ENCODE assay signal across 9 mouse cellular contexts in genomic region chr2:32364121-32364520, GRCm38 (mm10). TPM values are rescaled to one million over a fixed set of nuclear protein-coding genes. Genes with fewer than 3 reads are reported as not detected.
A peak's percentile ranks its signal among the peaks of the same experiment; 100 is the strongest.
DNase-seq lines count a peak whose midpoint lies in the region; ATAC-seq lines count a peak whose summit lies in the region.
"Had no signal": no experiment of that assay in that cellular context is flagged by ENCODE, and none has a peak within 500 bp of the region (broad histone marks: within the 10 kb centered on the region; RNA-seq: fewer than 3 reads in every experiment).

No protein-coding gene starts in this region.

- H3K9ac ChIP-seq in lung, embryonic 15.5 days: peak overlapping the region; percentile 69; the same call in 1 of the 2 replicates
- no peak overlapping the region; the same call in 1 of the 2 replicates for H3K9ac ChIP-seq in forebrain, embryonic 16.5 days (replicated peaks; ENCODE audit: low read depth, low read length)
- no peak overlapping the region for H3K9ac ChIP-seq in limb, embryonic 15.5 days
- no peak overlapping the region for H3K9ac ChIP-seq in stomach, embryonic 14.5 days (replicated peaks; ENCODE audit: low read depth, low read length)

- peak overlapping the region; percentile 89; the same call in 1 of the 2 replicates for H3K27ac ChIP-seq in lung, embryonic 15.5 days
- no peak overlapping the region for H3K27ac ChIP-seq in forebrain, embryonic 16.5 days (ENCODE audit: low read length)
- H3K27ac ChIP-seq in limb, embryonic 15.5 days: no peak overlapping the region
- no peak overlapping the region for H3K27ac ChIP-seq in stomach, embryonic 14.5 days (ENCODE audit: low read length)

- no peak for ATAC-seq in lung, embryonic 15.5 days (ENCODE audit: borderline replicate concordance, extremely low read depth, low FRiP score, low TSS enrichment)
- no peak for ATAC-seq in forebrain, embryonic 16.5 days
- ATAC-seq in limb, embryonic 15.5 days (ENCODE audit: insufficient number of reproducible peaks, low FRiP score, low TSS enrichment, low read depth): no peak
- ATAC-seq in stomach, embryonic 14.5 days (ENCODE audit: insufficient number of reproducible peaks, insufficient read depth, low FRiP score, low read depth): no peak

- peaks cover 24% of the 10 kb centered on the region for H3K4me1 ChIP-seq in lung, embryonic 15.5 days
- H3K4me1 ChIP-seq in forebrain, embryonic 16.5 days (replicated peaks; ENCODE audit: control insufficient read depth, insufficient read depth, low read length): peaks cover 23% of the 10 kb centered on the region
- H3K4me1 ChIP-seq in limb, embryonic 15.5 days: peaks cover 27% of the 10 kb centered on the region
- H3K4me1 ChIP-seq in stomach, embryonic 14.5 days (ENCODE audit: control insufficient read depth, insufficient read depth, low read length): peaks cover 13% of the 10 kb centered on the region

- peak overlapping the region; percentile 62 for H3K4me3 ChIP-seq in lung, embryonic 15.5 days
- peak overlapping the region; percentile 96 for H3K4me3 ChIP-seq in forebrain, embryonic 16.5 days (replicated peaks; ENCODE audit: low read length)
- peak overlapping the region; percentile 81 for H3K4me3 ChIP-seq in limb, embryonic 15.5 days
- peak overlapping the region; percentile 53 for H3K4me3 ChIP-seq in stomach, embryonic 14.5 days (ENCODE audit: low read depth, low read length)

- H3K4me2 ChIP-seq in lung, embryonic 15.5 days: peak overlapping the region; percentile 92
- H3K4me2 ChIP-seq in forebrain, embryonic 16.5 days (ENCODE audit: low read length): peak overlapping the region; percentile 86
- peak overlapping the region; percentile 82 for H3K4me2 ChIP-seq in limb, embryonic 15.5 days
- H3K4me2 ChIP-seq in stomach, embryonic 14.5 days (replicated peaks; ENCODE audit: low read depth, low read length): peak overlapping the region; percentile 68

- WGBS in lung, embryonic 15.5 days: 80% methylated on average over 8 of the region's 8 CpGs
- WGBS in forebrain, embryonic 16.5 days: 83% methylated on average over 8 of the region's 8 CpGs
- WGBS in limb, embryonic 15.5 days: 82% methylated on average over 8 of the region's 8 CpGs
- WGBS in stomach, embryonic 14.5 days: 85% methylated on average over 8 of the region's 8 CpGs

- peaks cover 29% of the 10 kb centered on the region for H3K36me3 ChIP-seq in lung, embryonic 15.5 days
- peaks cover 14% of the 10 kb centered on the region for H3K36me3 ChIP-seq in forebrain, embryonic 16.5 days (ENCODE audit: control insufficient read depth, insufficient read depth)
- peaks cover 39% of the 10 kb centered on the region for H3K36me3 ChIP-seq in limb, embryonic 15.5 days
- peaks cover 22% of the 10 kb centered on the region for H3K36me3 ChIP-seq in stomach, embryonic 14.5 days (ENCODE audit: control insufficient read depth, insufficient read depth, low read length)

- no peak for DNase-seq in lung, postnatal 4 days
- DNase-seq in thymus, postnatal 10 days (ENCODE audit: low spot score in 2 of 2): no peak
- DNase-seq in adrenal gland, postnatal 4 days (ENCODE audit: low spot score in 2 of 2): no peak
- DNase-seq in adrenal gland, postnatal 14 days: no peak
- DNase-seq: kidney, postnatal 4 days had no signal

- H3K27me3 ChIP-seq in lung, embryonic 15.5 days: peaks cover 8% of the 10 kb centered on the region
- peaks cover 10% of the 10 kb centered on the region for H3K27me3 ChIP-seq in forebrain, embryonic 16.5 days (replicated peaks; ENCODE audit: control insufficient read depth, insufficient read depth, low read length)
- 0 out of 2 replicates have a peak, but pooled peaks cover 6% of the 10 kb centered on the region for H3K27me3 ChIP-seq in limb, embryonic 15.5 days
- no peaks in the 10 kb centered on the region for H3K27me3 ChIP-seq in stomach, embryonic 14.5 days (ENCODE audit: control insufficient read depth, insufficient read depth, low read length)

- H3K9me3 ChIP-seq in lung, embryonic 15.5 days: no peaks in the 10 kb centered on the region
- no peaks in the 10 kb centered on the region for H3K9me3 ChIP-seq in forebrain, embryonic 16.5 days (ENCODE audit: control insufficient read depth, low read length)
- H3K9me3 ChIP-seq in limb, embryonic 15.5 days: no peaks in the 10 kb centered on the region
- H3K9me3 ChIP-seq in stomach, embryonic 14.5 days (ENCODE audit: control insufficient read depth, low read depth, low read length): no peaks in the 10 kb centered on the region

RNA-seq across cellular contexts. Expression of gene Dnm1, which starts 11.0 kb away (rescaled TPM):
- 7.0 and 7.6 TPM in 2 replicates for polyA plus RNA-seq in lung, embryonic 15.5 days (2015; fragmentation: Nextera tagmentation; extraction: Ambion mirVana)
- 26.9 and 38.4 TPM in 2 replicates for polyA plus RNA-seq in forebrain, embryonic 16.5 days (2015; fragmentation: Nextera tagmentation; extraction: Ambion mirVana)
- 20.5 and 26.6 TPM in 2 replicates for polyA plus RNA-seq in limb, embryonic 15.5 days (2015; fragmentation: Nextera tagmentation; extraction: Ambion mirVana)
- polyA plus RNA-seq in stomach, embryonic 14.5 days (2014; fragmentation: Nextera tagmentation; extraction: Ambion mirVana): 20.5 and 22.6 TPM in 2 replicates
- total RNA-seq in adrenal gland, postnatal 4 days (2021): 10 to 100 TPM; 41.3 to 43.4 TPM
- 18.9 and 26.7 TPM in 2 replicates for total RNA-seq in adrenal gland, postnatal 14 days (2021)

RNA-seq across cellular contexts. Expression of gene Ciz1, which starts 12.0 kb away (rescaled TPM):
- polyA plus RNA-seq in lung, embryonic 15.5 days (2015; fragmentation: Nextera tagmentation; extraction: Ambion mirVana): 47.0 and 47.7 TPM in 2 replicates
- polyA plus RNA-seq in forebrain, embryonic 16.5 days (2015; fragmentation: Nextera tagmentation; extraction: Ambion mirVana): 64.3 and 64.6 TPM in 2 replicates
- 42.7 and 46.2 TPM in 2 replicates for polyA plus RNA-seq in limb, embryonic 15.5 days (2015; fragmentation: Nextera tagmentation; extraction: Ambion mirVana)
- polyA plus RNA-seq in stomach, embryonic 14.5 days (2014; fragmentation: Nextera tagmentation; extraction: Ambion mirVana): 44.7 and 45.4 TPM in 2 replicates
- total RNA-seq in adrenal gland, postnatal 4 days (2021): 100 to 1,000 TPM in 1 of 2 experiments, 10 to 100 TPM in 1; 97.7 to 106 TPM
- 61.8 and 67.0 TPM in 2 replicates for total RNA-seq in adrenal gland, postnatal 14 days (2021)

RNA-seq across cellular contexts. Expression of gene 1110008P14Rik, which starts 17.6 kb away (rescaled TPM):
- polyA plus RNA-seq in lung, embryonic 15.5 days (2015; fragmentation: Nextera tagmentation; extraction: Ambion mirVana): 32.3 and 33.5 TPM in 2 replicates
- polyA plus RNA-seq in forebrain, embryonic 16.5 days (2015; fragmentation: Nextera tagmentation; extraction: Ambion mirVana): 67.8 and 77.7 TPM in 2 replicates
- 58.0 and 67.7 TPM in 2 replicates for polyA plus RNA-seq in limb, embryonic 15.5 days (2015; fragmentation: Nextera tagmentation; extraction: Ambion mirVana)
- 35.0 and 46.3 TPM in 2 replicates for polyA plus RNA-seq in stomach, embryonic 14.5 days (2014; fragmentation: Nextera tagmentation; extraction: Ambion mirVana)
- 100 to 1,000 TPM in 1 of 2 experiments, 10 to 100 TPM in 1; 94.9 to 121 TPM for total RNA-seq in adrenal gland, postnatal 4 days (2021)
- 142 and 159 TPM in 2 replicates for total RNA-seq in adrenal gland, postnatal 14 days (2021)

RNA-seq across cellular contexts. Expression of gene Lcn2, which starts 23.9 kb away (rescaled TPM):
- 2.2 TPM in 2 replicates for polyA plus RNA-seq in lung, embryonic 15.5 days (2015; fragmentation: Nextera tagmentation; extraction: Ambion mirVana)
- not detected in 2 replicates for polyA plus RNA-seq in forebrain, embryonic 16.5 days (2015; fragmentation: Nextera tagmentation; extraction: Ambion mirVana)
- polyA plus RNA-seq in limb, embryonic 15.5 days (2015; fragmentation: Nextera tagmentation; extraction: Ambion mirVana): 3.2 and 3.9 TPM in 2 replicates
- 3.7 and 6.8 TPM in 2 replicates for polyA plus RNA-seq in stomach, embryonic 14.5 days (2014; fragmentation: Nextera tagmentation; extraction: Ambion mirVana)
- 10 to 100 TPM; 11.5 to 33.6 TPM for total RNA-seq in adrenal gland, postnatal 4 days (2021)
- 7.1 and 9.6 TPM in 2 replicates for total RNA-seq in adrenal gland, postnatal 14 days (2021)

RNA-seq across cellular contexts. Expression of gene Ptges2, which starts 31.6 kb away (rescaled TPM):
- polyA plus RNA-seq in lung, embryonic 15.5 days (2015; fragmentation: Nextera tagmentation; extraction: Ambion mirVana): 22.6 and 25.4 TPM in 2 replicates
- polyA plus RNA-seq in forebrain, embryonic 16.5 days (2015; fragmentation: Nextera tagmentation; extraction: Ambion mirVana): 35.6 and 42.7 TPM in 2 replicates
- 24.9 and 26.0 TPM in 2 replicates for polyA plus RNA-seq in limb, embryonic 15.5 days (2015; fragmentation: Nextera tagmentation; extraction: Ambion mirVana)
- 28.1 and 30.5 TPM in 2 replicates for polyA plus RNA-seq in stomach, embryonic 14.5 days (2014; fragmentation: Nextera tagmentation; extraction: Ambion mirVana)
- total RNA-seq in adrenal gland, postnatal 4 days (2021): 10 to 100 TPM; 49.2 to 60.7 TPM
- total RNA-seq in adrenal gland, postnatal 14 days (2021): 75.8 and 80.5 TPM in 2 replicates
